Mouse (Mus musculus): Measurements from ENCODE around the gene Olfr616.

DNA sequence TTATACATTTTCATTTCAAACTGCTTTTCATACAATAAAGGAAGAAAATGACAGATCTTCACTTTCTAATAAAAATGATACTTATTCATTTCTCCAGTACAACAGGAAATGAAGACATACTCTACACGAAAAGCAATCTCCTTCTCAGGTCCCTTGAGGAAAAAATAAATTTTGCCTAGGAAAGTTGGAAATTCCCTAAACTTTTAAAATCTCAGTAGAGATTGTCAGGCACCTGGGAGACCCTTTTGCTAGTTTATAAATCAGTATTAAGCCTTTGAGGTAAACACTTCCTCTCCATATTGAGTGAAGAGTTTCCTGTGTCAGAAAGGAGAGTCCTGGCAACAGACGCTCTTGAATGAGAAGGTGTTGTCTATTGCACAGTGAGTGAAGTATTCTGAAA lies 21.2 kb downstream of the Olfr616 start, which contains the start of gene Olfr613:
- TF ChIP-seq POLR2A (IDR thresholded peaks at IDR 0.05; ENCODE audit: borderline replicate concordance, extremely low read depth, insufficient read depth, insufficient read length, poor library complexity, severe bottlenecking) = no peak
- TF ChIP-seq CTCF (IDR thresholded peaks at IDR 0.05; ENCODE audit: borderline replicate concordance, extremely low read depth, insufficient read depth, insufficient read length) = no peak

All from brain, embryonic 14.5 days (tissue).